ENCODE assay signal across 22 mouse cellular contexts in the genomic region with DNA sequence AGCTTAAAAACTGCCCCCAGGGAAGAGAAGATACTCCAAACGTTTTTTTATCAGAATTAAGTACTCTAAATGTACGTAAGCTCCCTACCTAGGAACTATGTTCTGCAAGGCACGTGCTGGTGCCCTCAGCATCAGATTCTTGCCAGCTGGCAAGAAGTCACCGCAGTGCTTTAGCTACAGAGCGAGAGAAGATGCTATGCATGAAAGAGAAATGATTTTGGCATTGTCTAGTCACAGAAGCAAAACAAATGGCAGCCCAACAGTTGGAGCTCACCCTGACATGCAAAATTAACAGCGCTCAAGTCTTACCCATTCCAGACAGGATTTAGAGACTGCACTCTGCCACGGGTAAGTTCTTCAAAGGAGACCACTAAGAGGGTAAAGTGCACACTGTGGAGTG.
DNase-seq lines count a peak whose midpoint lies in the region; ATAC-seq and TF ChIP-seq lines count a peak whose summit lies in the region.
"Had no signal": no experiment of that assay in that cellular context is flagged by ENCODE, and none has a peak within 500 bp of the region (broad histone marks: within the 10 kb centered on the region; RNA-seq: fewer than 3 reads in every experiment).

No protein-coding gene starts in this region.

- no peaks in the 10 kb centered on the region for H3K36me3 ChIP-seq in hindbrain, postnatal 0 days (ENCODE audit: insufficient read depth, low read length)
- H3K36me3 ChIP-seq in hindbrain, embryonic 11.5 days (ENCODE audit: control insufficient read depth, insufficient read depth, low read length) = no peaks in the 10 kb centered on the region
- H3K36me3 ChIP-seq: embryonic facial prominence, embryonic 13.5 days; forebrain, embryonic 15.5 days; heart, embryonic 15.5 days; hindbrain, embryonic 10.5 days; hindbrain, embryonic 15.5 days had no signal

- no peak for ATAC-seq in cerebellum, adult (ENCODE audit: insufficient number of reproducible peaks, low FRiP score, low TSS enrichment)
- ATAC-seq in hindbrain, postnatal 0 days = no peak
- no peak for ATAC-seq in hindbrain, embryonic 11.5 days (ENCODE audit: low FRiP score)
- ATAC-seq: activated CD4-positive, CD25-positive, alpha-beta regulatory T cell, adult 4 months; forebrain, embryonic 15.5 days; inflammation-experienced regulatory T-cells, adult 6 months; intestine, postnatal 0 days; Patski had no signal

- H3K9ac ChIP-seq in hindbrain, postnatal 0 days (replicated peaks; ENCODE audit: low read length) = no peak overlapping the region
- H3K9ac ChIP-seq in hindbrain, embryonic 11.5 days (ENCODE audit: low read depth, low read length) = no peak overlapping the region
- H3K9ac ChIP-seq: embryonic facial prominence, embryonic 13.5 days; forebrain, embryonic 15.5 days; heart, embryonic 15.5 days; hindbrain, embryonic 15.5 days had no signal

- 0 out of 2 replicates have a peak, but pooled peaks cover under 1% of the 10 kb centered on the region for H3K27me3 ChIP-seq in hindbrain, postnatal 0 days (ENCODE audit: insufficient read depth, low read length)
- H3K27me3 ChIP-seq in hindbrain, embryonic 11.5 days (ENCODE audit: control insufficient read depth, insufficient read depth, low read length) = no peaks in the 10 kb centered on the region
- H3K27me3 ChIP-seq: embryonic facial prominence, embryonic 13.5 days; forebrain, embryonic 15.5 days; heart, embryonic 15.5 days; hindbrain, embryonic 15.5 days; Patski had no signal

- no peak for TF ChIP-seq CTCF in hindbrain, postnatal 0 days (IDR thresholded peaks at IDR 0.05; ENCODE audit: low read depth)

- peak; percentile 10 to 26 for DNase-seq in cerebellum, postnatal 25 days
- peak; percentile 67 for DNase-seq in hindbrain, postnatal 0 days (ENCODE audit: low spot score)
- no peak for DNase-seq in hindbrain, embryonic 11.5 days (ENCODE audit: low spot score)
- peak; percentile 9 for DNase-seq in testis, postnatal 10 days (ENCODE audit: low spot score)
- no peak for DNase-seq in testis, postnatal 14 days (ENCODE audit: low spot score)
- DNase-seq in retina, embryonic 14.5 days (ENCODE audit: low spot score) = no peak
- DNase-seq: adrenal gland, postnatal 14 days; cerebellum, adult 11-12 months; cerebellum, postnatal 36 days; gastrocnemius, postnatal 10 days had no signal

- no peak overlapping the region for H3K27ac ChIP-seq in hindbrain, postnatal 0 days
- no peak overlapping the region for H3K27ac ChIP-seq in hindbrain, embryonic 11.5 days (ENCODE audit: low read depth, low read length)
- H3K27ac ChIP-seq: embryonic facial prominence, embryonic 13.5 days; forebrain, embryonic 15.5 days; heart, adult 2 months; heart, embryonic 15.5 days; hindbrain, embryonic 10.5 days; hindbrain, embryonic 15.5 days had no signal

- no peak overlapping the region for H3K4me3 ChIP-seq in hindbrain, postnatal 0 days (ENCODE audit: low read length)
- H3K4me3 ChIP-seq in hindbrain, embryonic 11.5 days (ENCODE audit: low read depth, low read length) = no peak overlapping the region
- H3K4me3 ChIP-seq: embryonic facial prominence, embryonic 13.5 days; forebrain, embryonic 15.5 days; heart, adult 2 months; heart, embryonic 15.5 days; hindbrain, embryonic 10.5 days; hindbrain, embryonic 15.5 days had no signal

- no peaks in the 10 kb centered on the region for H3K4me1 ChIP-seq in hindbrain, postnatal 0 days (ENCODE audit: insufficient read depth, low read length)
- no peaks in the 10 kb centered on the region for H3K4me1 ChIP-seq in hindbrain, embryonic 11.5 days (replicated peaks; ENCODE audit: control insufficient read depth, insufficient read depth, low read length)
- H3K4me1 ChIP-seq: heart, embryonic 15.5 days; hindbrain, embryonic 15.5 days had no signal

- 40% methylated on average over 7 of the region's 7 CpGs for WGBS in hindbrain, postnatal 0 days
- WGBS in hindbrain, embryonic 11.5 days = 79% methylated on average over 7 of the region's 7 CpGs

- no peaks in the 10 kb centered on the region for H3K9me3 ChIP-seq in hindbrain, postnatal 0 days (ENCODE audit: low read length)
- no peaks in the 10 kb centered on the region for H3K9me3 ChIP-seq in hindbrain, embryonic 11.5 days (ENCODE audit: control insufficient read depth, low read length)
- H3K9me3 ChIP-seq: embryonic facial prominence, embryonic 13.5 days; forebrain, embryonic 15.5 days; heart, embryonic 15.5 days; hindbrain, embryonic 10.5 days; hindbrain, embryonic 15.5 days had no signal

- H3K4me2 ChIP-seq in hindbrain, postnatal 0 days (ENCODE audit: low read depth, low read length) = no peak overlapping the region
- no peak overlapping the region for H3K4me2 ChIP-seq in hindbrain, embryonic 11.5 days (replicated peaks; ENCODE audit: low read depth, low read length)
- H3K4me2 ChIP-seq: embryonic facial prominence, embryonic 13.5 days; forebrain, embryonic 15.5 days; heart, embryonic 11.5 days; heart, embryonic 15.5 days; hindbrain, embryonic 15.5 days had no signal

Comparison
In these comparisons a context has a peak if more than half of its experiments do, and no peak if none do; other contexts are left out.
1. DNase-seq: peak in cerebellum, postnatal 25 days (2 of 2), hindbrain, postnatal 0 days (single experiment) and testis, postnatal 10 days (single experiment); none in hindbrain, embryonic 11.5 days (single experiment), testis, postnatal 14 days (single experiment) and retina, embryonic 14.5 days (single experiment).